Mouse (Mus musculus) liver, adult 2 months (tissue): Measurements from ENCODE around the gene Trpm8. TPM values are rescaled to one million over a fixed set of nuclear protein-coding genes. Genes with fewer than 3 reads are reported as not detected.

ENCODE experiments used
- DNase-seq: peaks from one replicate; pipeline ENCODE4 v3.0.0-alpha.2; 2011; ENCODE audit warnings: low read depth, low spot score; ENCODE audit errors: extremely low read depth
- H3K27ac ChIP-seq: fragments of 200-500 bp; replicated peaks from 2 replicates; pipeline ENCODE4 v1.5.1; 2012; ENCODE audit warnings: low read depth, mild to moderate bottlenecking, control low read depth, inconsistent platforms, low read length; ENCODE audit not compliant: insufficient read depth
- H3K27me3 ChIP-seq: fragments of 200-500 bp; 2 replicates; pipeline ENCODE4 v1.6.1; 2012; ENCODE audit warnings: mild to moderate bottlenecking, moderate library complexity, low read length, inconsistent platforms; ENCODE audit not compliant: control insufficient read depth, insufficient read depth
- H3K36me3 ChIP-seq: fragments of 200-500 bp; 2 replicates; pipeline ENCODE4 v1.6.1; 2012; ENCODE audit warnings: low read length, inconsistent platforms; ENCODE audit not compliant: control insufficient read depth, insufficient read depth
- H3K4me1 ChIP-seq: fragments of 200-500 bp; 2 replicates; pipeline ENCODE4 v1.6.1; 2011; ENCODE audit warnings: low read length; ENCODE audit not compliant: control insufficient read depth, insufficient read depth
- H3K4me3 ChIP-seq: fragments of 200-500 bp; 2 replicates; pipeline ENCODE4 v1.5.1; 2011; ENCODE audit warnings: low read depth, mild to moderate bottlenecking, control low read depth, low read length, moderate library complexity; ENCODE audit not compliant: insufficient read depth
- H3K79me2 ChIP-seq: fragments of 200-500 bp; 2 replicates; pipeline ENCODE4 v1.6.1; 2012; ENCODE audit warnings: inconsistent platforms, mild to moderate bottlenecking, low read length, moderate library complexity; ENCODE audit not compliant: control insufficient read depth, insufficient read depth
- H3K9ac ChIP-seq: fragments of 200-500 bp; 2 replicates; pipeline ENCODE4 v1.6.1; 2012; ENCODE audit warnings: low read depth, mild to moderate bottlenecking, control low read depth, inconsistent platforms, low read length
- CTCF ChIP-seq: fragments of 200-500 bp; IDR thresholded peaks from 2 replicates; pipeline ENCODE4 v1.5.1; 2011; ENCODE audit warnings: low read depth, low read length, control low read depth
- POLR2A ChIP-seq: fragments of 200-500 bp; IDR thresholded peaks from 2 replicates; pipeline ENCODE4 v1.6.1; 2011; ENCODE audit warnings: low read length, control low read depth; ENCODE audit not compliant: insufficient read depth; ENCODE audit errors: extremely low read depth
- WGBS: fragments of 180-500 bp; shearing (Covaris S2); methylation state at CpG from one replicate; pipeline ENCODE4 v1.1.7; 2018; 5-methylcytosine and 5-hydroxymethylcytosine counted together
- polyA plus RNA-seq: library from polyadenylated mRNA; depleted of rRNA; stranded (reverse); fragments of >200 nt; gene quantifications from 2 replicates; pipeline ENCODE4 v1.2.3, GENCODE M21; 2012
- total RNA-seq: library from RNA; depleted of rRNA; stranded (reverse); fragments of >200 nt; gene quantifications from 2 replicates; pipeline ENCODE4 v1.2.3, GENCODE M21; 2014

Trpm8 gene
- total and polyA plus RNA-seq, 2 experiments = under 0.01 to 0.01 TPM

GRCm38 (mm10) chr1:88289152-88289551 lies 11.7 kb downstream of the Trpm8 start:
- TF ChIP-seq POLR2A (no peak), CTCF (no peak)
- peaks cover 32% of the 10 kb centered on the region for H3K4me1 ChIP-seq
- no peaks in the 10 kb centered on the region for H3K36me3 ChIP-seq
- no peaks in the 10 kb centered on the region for H3K27me3 ChIP-seq
- no peak for DNase-seq
- whole genome bisulfite sequencing = 47% methylated on average over 2 of the region's 2 CpGs
- H3K27ac ChIP-seq = no peak overlapping the region
- no peak overlapping the region for H3K4me3 ChIP-seq
- no peaks in the 10 kb centered on the region for H3K79me2 ChIP-seq
- no peak overlapping the region for H3K9ac ChIP-seq

- 35% methylated on average over 4 of the region's 4 CpGs for WGBS
- H3K4me1 ChIP-seq = peaks cover 25% of the 10 kb centered on the region
- DNase-seq = peak; percentile 83
Measured at GRCm38 (mm10) chr1:88289917-88290316, 12.5 kb downstream of the Trpm8 start.

GRCm38 (mm10) chr1:88290511-88290910 lies 13.1 kb downstream of the Trpm8 start:
- Histone ChIP-seq H3K9ac (no peak overlapping the region), H3K27ac (no peak overlapping the region), H3K4me3 (no peak overlapping the region), H3K79me2 (no peaks in the 10 kb centered on the region), H3K4me1 (peaks cover 21% of the 10 kb centered on the region), H3K36me3 (no peaks in the 10 kb centered on the region), H3K27me3 (no peaks in the 10 kb centered on the region)
- TF ChIP-seq CTCF (no peak), POLR2A (no peak)
- DNase-seq = peak; percentile 17
- 72% methylated on average over 1 of the region's 1 CpGs for whole genome bisulfite sequencing

More at GRCm38 (mm10) chr1:88289917-88290316, 12.5 kb downstream of the Trpm8 start:
- TF ChIP-seq CTCF (no peak), POLR2A (no peak)
- no peak overlapping the region for H3K27ac ChIP-seq
- no peaks in the 10 kb centered on the region for H3K36me3 ChIP-seq
- H3K4me3 ChIP-seq = no peak overlapping the region
- no peaks in the 10 kb centered on the region for H3K79me2 ChIP-seq
- H3K27me3 ChIP-seq = no peaks in the 10 kb centered on the region
- H3K9ac ChIP-seq = no peak overlapping the region

GRCm38 (mm10) chr1:88291409-88292005 lies 14.0 kb downstream of the Trpm8 start:
- DNase-seq = peak; percentile 13
- Histone ChIP-seq H3K4me3 (no peak overlapping the region), H3K9ac (no peak overlapping the region), H3K4me1 (peaks cover 13% of the 10 kb centered on the region), H3K36me3 (no peaks in the 10 kb centered on the region), H3K27ac (no peak overlapping the region), H3K79me2 (no peaks in the 10 kb centered on the region), H3K27me3 (no peaks in the 10 kb centered on the region)
- WGBS = 56% methylated on average over 3 of the region's 3 CpGs
- TF ChIP-seq POLR2A = no peak
- TF ChIP-seq CTCF = no peak

- TF ChIP-seq POLR2A (no peak), CTCF (no peak)
- 55% methylated on average over 2 of the region's 2 CpGs for WGBS
Measured at GRCm38 (mm10) chr1:88292057-88292456, 14.6 kb downstream of the Trpm8 start.

GRCm38 (mm10) chr1:88294650-88295049 lies 17.2 kb downstream of the Trpm8 start:
- no peaks in the 10 kb centered on the region for H3K36me3 ChIP-seq
- no peak for TF ChIP-seq CTCF
- TF ChIP-seq POLR2A = no peak
- no peak overlapping the region for H3K9ac ChIP-seq
- no peaks in the 10 kb centered on the region for H3K27me3 ChIP-seq
- H3K79me2 ChIP-seq = no peaks in the 10 kb centered on the region
- H3K4me3 ChIP-seq = no peak overlapping the region
- no peak overlapping the region for H3K27ac ChIP-seq
- WGBS = 15% methylated on average over 1 of the region's 1 CpGs
- peak; percentile 8 for DNase-seq
- H3K4me1 ChIP-seq = no peaks in the 10 kb centered on the region

More at GRCm38 (mm10) chr1:88292057-88292456, 14.6 kb downstream of the Trpm8 start:
- no peaks in the 10 kb centered on the region for H3K79me2 ChIP-seq
- DNase-seq = peak; percentile 8
- H3K27ac ChIP-seq = no peak overlapping the region
- H3K36me3 ChIP-seq = no peaks in the 10 kb centered on the region
- peaks cover 10% of the 10 kb centered on the region for H3K4me1 ChIP-seq
- H3K9ac ChIP-seq = no peak overlapping the region
- no peak overlapping the region for H3K4me3 ChIP-seq
- no peaks in the 10 kb centered on the region for H3K27me3 ChIP-seq
